Mouse (Mus musculus) spleen, postnatal 0 days (tissue): ENCODE data around the gene Sdc4. TPM values are rescaled to one million over a fixed set of nuclear protein-coding genes. Genes with fewer than 3 reads are reported as not detected.

ENCODE experiments used
- polyA plus RNA-seq: library from polyadenylated mRNA; unstranded; fragments of >200 nt; fragmentation: Nextera tagmentation; extraction: Ambion mirVana; gene quantifications from 2 replicates; pipeline ENCODE4 v1.2.1, GENCODE M21; 2015

Gene Sdc4
- polyA plus RNA-seq = 24.0 and 33.9 TPM in 2 replicates

GRCm38 (mm10) chr2:164443460-164444000 lies at the start of gene Sdc4:
TSS of gene Sdc4 (minus strand) at chr2:164443887.

GRCm38 (mm10) chr2:164485681-164486257 lies 42.1 kb upstream of the Sdc4 start, which contains the start of gene Dbndd2:
TSS of gene Dbndd2 (plus strand) at chr2:164486106.

GRCm38 (mm10) chr2:164473624-164474023 lies 29.9 kb upstream of the Sdc4 start, which contains the start of gene Trp53tg5:
TSS of gene Trp53tg5 (minus strand) at chr2:164473724.

GRCm38 (mm10) chr2:164460745-164461551 lies 17.3 kb upstream of the Sdc4 start, which contains the start of gene Gm20458:
TSS of gene Gm20458 (plus strand) at chr2:164460967.

GRCm38 (mm10) chr2:164456864-164457300 lies 13.2 kb upstream of the Sdc4 start, which contains the start of gene Sys1:
TSS of gene Sys1 (plus strand) at chr2:164456964.

DNA sequence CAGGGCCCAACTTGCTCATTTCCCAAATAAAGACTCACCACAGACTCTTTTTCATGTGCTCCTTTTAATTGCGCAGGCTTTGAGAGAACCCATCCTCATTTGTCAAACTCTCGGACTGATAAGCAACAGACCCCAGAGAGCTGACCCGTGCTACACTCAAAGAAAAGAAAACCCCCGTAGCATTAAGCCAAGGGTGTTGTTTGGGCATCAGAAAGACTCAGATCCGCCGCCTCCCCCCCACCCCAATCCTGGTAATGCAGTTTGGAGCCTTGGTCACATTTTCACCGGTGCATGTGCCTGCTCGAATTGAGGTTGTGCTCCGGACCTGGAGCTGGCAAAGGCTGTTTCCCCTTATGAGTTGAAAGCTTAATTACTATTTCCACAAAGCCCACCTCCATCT lies 38.6 kb downstream of the Sdc4 start, which contains the start of gene Matn4:
Matn4 (minus strand) TSS at position 101 of the 400 bp plus-strand sequence.

DNA sequence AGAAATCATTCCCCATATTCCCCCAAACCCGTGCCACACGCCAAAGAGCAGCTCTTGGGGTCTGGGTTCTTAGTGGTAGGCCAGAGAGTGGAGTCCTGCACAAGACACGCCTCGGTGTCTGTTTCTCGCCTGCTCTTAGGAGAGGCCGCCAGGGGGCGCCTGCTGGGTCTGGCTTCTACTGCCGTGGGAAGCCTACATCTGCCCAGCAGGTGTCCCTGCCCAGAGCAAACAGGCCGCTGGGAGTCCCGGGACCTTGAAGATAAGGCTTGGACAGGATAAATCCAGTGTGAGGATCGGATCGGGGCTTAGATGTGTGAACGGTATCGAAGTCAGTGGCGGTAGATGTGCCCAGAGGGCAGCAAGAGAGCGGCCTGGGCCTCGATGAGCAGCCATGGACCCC lies 40.8 kb downstream of the Sdc4 start, which contains the start of gene Rbpjl:
Rbpjl (plus strand) TSS at position 236 of the 400 bp plus-strand sequence.

GRCm38 (mm10) chr2:164389020-164389419 lies 54.7 kb downstream of the Sdc4 start, which contains the start of gene Slpi:
TSS of gene Slpi (minus strand) at chr2:164389095.

Other genes starting within 250 kb of the Sdc4 start
- not detected in 2 replicates for gene Wfdc15a, start 243.8 kb downstream of the Sdc4 start, polyA plus RNA-seq
- gene Wfdc15b, start 222.2 kb downstream of the Sdc4 start, polyA plus RNA-seq = 0.73 TPM in 1 of 2 replicates, not detected in the other
- gene Svs2, start 205.4 kb downstream of the Sdc4 start, polyA plus RNA-seq = not detected in 2 replicates
- gene Svs3b, start 187.2 kb downstream of the Sdc4 start, polyA plus RNA-seq = not detected in 2 replicates
- not detected in 2 replicates for gene Svs4, start 165.4 kb downstream of the Sdc4 start, polyA plus RNA-seq
- not detected in 2 replicates for gene Svs3a, start 154.6 kb downstream of the Sdc4 start, polyA plus RNA-seq
- gene Svs6, start 127.1 kb downstream of the Sdc4 start, polyA plus RNA-seq = not detected in 2 replicates
- not detected in 2 replicates for gene Svs5, start 111.1 kb downstream of the Sdc4 start, polyA plus RNA-seq
- gene Slpi, start 54.8 kb downstream of the Sdc4 start, polyA plus RNA-seq = 246 and 289 TPM in 2 replicates
- 0.42 and 0.73 TPM in 2 replicates for gene Rbpjl, start 40.7 kb downstream of the Sdc4 start, polyA plus RNA-seq
- 0.54 and 1.1 TPM in 2 replicates for gene Matn4, start 38.7 kb downstream of the Sdc4 start, polyA plus RNA-seq
- gene Sys1, start 13.1 kb upstream of the Sdc4 start, polyA plus RNA-seq = 50.7 and 54.5 TPM in 2 replicates
- 5.4 and 7.5 TPM in 2 replicates for gene Gm20458, start 17.1 kb upstream of the Sdc4 start, polyA plus RNA-seq
- not detected in 2 replicates for gene Trp53tg5, start 29.8 kb upstream of the Sdc4 start, polyA plus RNA-seq
- 1.9 and 3.2 TPM in 2 replicates for gene Dbndd2, start 42.2 kb upstream of the Sdc4 start, polyA plus RNA-seq
- 32.0 and 38.4 TPM in 2 replicates for gene Pigt, start 53.6 kb upstream of the Sdc4 start, polyA plus RNA-seq
- gene Wfdc2, start 118.5 kb upstream of the Sdc4 start, polyA plus RNA-seq = 1.6 and 2.4 TPM in 2 replicates
- not detected in 2 replicates for gene Spint3, start 129.6 kb upstream of the Sdc4 start, polyA plus RNA-seq
- 0.22 and 0.31 TPM in 2 replicates for gene Wfdc6a, start 141.6 kb upstream of the Sdc4 start, polyA plus RNA-seq
- gene Eppin, start 149.7 kb upstream of the Sdc4 start, polyA plus RNA-seq = not detected in 2 replicates
- not detected in 2 replicates for gene Wfdc6b, start 169.6 kb upstream of the Sdc4 start, polyA plus RNA-seq
- not detected in 2 replicates for gene Wfdc8, start 169.7 kb upstream of the Sdc4 start, polyA plus RNA-seq
- not detected in 2 replicates for gene Wfdc16, start 194.9 kb upstream of the Sdc4 start, polyA plus RNA-seq
- not detected in 2 replicates for gene Wfdc10, start 212.2 kb upstream of the Sdc4 start, polyA plus RNA-seq
- gene Wfdc9, start 212.7 kb upstream of the Sdc4 start, polyA plus RNA-seq = not detected in 2 replicates
- not detected in 2 replicates for gene Wfdc11, start 230.2 kb upstream of the Sdc4 start, polyA plus RNA-seq
- gene Wfdc13, start 241.2 kb upstream of the Sdc4 start, polyA plus RNA-seq = not detected in 2 replicates